Mouse (Mus musculus): ENCODE data around the gene Xpnpep2.

DNA sequence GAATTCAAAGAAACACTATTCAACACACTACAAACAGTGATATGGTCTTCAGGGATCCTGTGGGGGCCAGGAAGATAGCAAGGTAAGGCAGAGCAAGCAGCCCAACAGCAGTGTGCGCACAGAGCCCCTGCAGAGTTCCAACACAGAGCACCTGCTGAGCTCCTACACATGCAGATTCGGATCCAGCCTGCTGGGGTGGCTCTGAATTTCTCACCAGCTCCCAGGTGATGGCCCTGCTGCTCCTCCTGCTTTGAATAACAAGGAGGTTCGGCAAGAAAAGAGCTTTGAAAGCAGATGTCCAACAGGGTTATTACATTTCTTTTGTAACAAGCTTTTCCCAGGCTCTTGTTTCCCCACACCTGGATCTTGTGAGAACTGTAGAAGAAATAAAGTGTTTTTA, 36.6 kb upstream of the Xpnpep2 start:
- TF ChIP-seq CTCF (IDR thresholded peaks at IDR 0.05; ENCODE audit: borderline replicate concordance, control insufficient read depth, extremely low read depth, insufficient read depth, low read length, poor library complexity), result no peak
- no peak for TF ChIP-seq POLR2A (IDR thresholded peaks at IDR 0.05; ENCODE audit: control insufficient read depth, extremely low read depth, insufficient read depth, low read length, poor library complexity)

Measured in thymus, adult 2 months (tissue).